Mouse (Mus musculus) myocyte (in vitro differentiated cells): ENCODE results near the gene Mapk10. TPM values are rescaled to one million over a fixed set of nuclear protein-coding genes. Genes with fewer than 3 reads are reported as not detected.

Experiments
- H3K27me3 ChIP-seq: one replicate; pipeline ENCODE4 v1.6.1; 2011; ENCODE audit not compliant: control insufficient read depth, insufficient read depth, insufficient read length
- H3K36me3 ChIP-seq: one replicate; pipeline ENCODE4 v1.6.1; 2011; ENCODE audit not compliant: control insufficient read depth, insufficient read depth
- H3K4me2 ChIP-seq: one replicate; pipeline ENCODE4 v1.6.1; 2011; ENCODE audit warnings: low read depth, control low read depth
- H3K4me3 ChIP-seq: one replicate; pipeline ENCODE4 v1.5.1; 2011; ENCODE audit warnings: mild to moderate bottlenecking, control low read depth, moderate library complexity
- H3K79me2 ChIP-seq: one replicate; pipeline ENCODE4 v1.6.1; 2011; ENCODE audit not compliant: control insufficient read depth, insufficient read depth
- H3ac ChIP-seq: one replicate; pipeline ENCODE4 v1.6.1; 2011; ENCODE audit not compliant: control insufficient read depth, insufficient read length
- CEBPB ChIP-seq: IDR thresholded peaks from 2 replicates; pipeline ENCODE4 v1.6.1; 2011; ENCODE audit warnings: mild to moderate bottlenecking, moderate library complexity; ENCODE audit not compliant: poor library complexity, insufficient read depth, severe bottlenecking
- E2F4 ChIP-seq: IDR thresholded peaks from one replicate; pipeline ENCODE4 v1.6.1; 2011; ENCODE audit warnings: mild to moderate bottlenecking, control low read depth, moderate library complexity; ENCODE audit not compliant: insufficient read depth
- MAX ChIP-seq: IDR thresholded peaks from one replicate; pipeline ENCODE4 v1.6.1; 2011; ENCODE audit warnings: low read depth, mild to moderate bottlenecking, control low read depth
- MYOD1 ChIP-seq, 3 experiments: IDR thresholded peaks; one replicate each; pipeline ENCODE4 v1.6.1; 2011; ENCODE audit warnings: control low read depth in 2 of 3, low read depth in 2 of 3, mild to moderate bottlenecking in 2 of 3, moderate library complexity in 1 of 3; ENCODE audit not compliant: insufficient read length in 2 of 3, control insufficient read depth in 1 of 3
- MYOG ChIP-seq, 3 experiments: IDR thresholded peaks; one replicate each; pipeline ENCODE4 v1.6.1; 2011; ENCODE audit warnings: control low read depth in 2 of 3, low read depth in 2 of 3, mild to moderate bottlenecking in 2 of 3; ENCODE audit not compliant: insufficient read length in 2 of 3, control insufficient read depth in 1 of 3, insufficient read depth in 1 of 3
- POLR2A ChIP-seq: IDR thresholded peaks from one replicate; pipeline ENCODE4 v1.6.1; 2011; ENCODE audit warnings: low read depth, mild to moderate bottlenecking, control low read depth, moderate library complexity; ENCODE audit not compliant: insufficient read length
- POLR2AphosphoS2 ChIP-seq: IDR thresholded peaks from one replicate; pipeline ENCODE4 v1.6.1; 2011; ENCODE audit warnings: low read depth, control low read depth; ENCODE audit not compliant: insufficient read length
- REST ChIP-seq: IDR thresholded peaks from one replicate; pipeline ENCODE4 v1.6.1; 2011; ENCODE audit warnings: mild to moderate bottlenecking, control low read depth, moderate library complexity; ENCODE audit not compliant: insufficient read depth, insufficient read length
- SRF ChIP-seq: IDR thresholded peaks from one replicate; pipeline ENCODE4 v1.6.1; 2011; ENCODE audit warnings: low read depth; ENCODE audit not compliant: control insufficient read depth, insufficient read length
- TCF12 ChIP-seq: IDR thresholded peaks from one replicate; pipeline ENCODE4 v1.6.1; 2011; ENCODE audit warnings: mild to moderate bottlenecking, control low read depth; ENCODE audit not compliant: poor library complexity, insufficient read depth, severe bottlenecking
- TCF3 ChIP-seq: IDR thresholded peaks from one replicate; pipeline ENCODE4 v1.6.1; 2011; ENCODE audit warnings: low read depth, control low read depth; ENCODE audit not compliant: insufficient read length
- USF1 ChIP-seq: IDR thresholded peaks from one replicate; pipeline ENCODE4 v1.6.1; 2011; ENCODE audit warnings: low read depth, mild to moderate bottlenecking, control low read depth, moderate library complexity
- polyA plus RNA-seq: library from polyadenylated mRNA; unstranded; fragments of >200 nt; fragmentation: generic; extraction: Trizol; gene quantifications from one replicate; pipeline ENCODE4 v1.2.1, GENCODE M21; 2012; ENCODE audit warnings: missing spikeins

Mapk10 gene
- polyA plus RNA-seq, 1 experiment = 0.05 TPM

DNA sequence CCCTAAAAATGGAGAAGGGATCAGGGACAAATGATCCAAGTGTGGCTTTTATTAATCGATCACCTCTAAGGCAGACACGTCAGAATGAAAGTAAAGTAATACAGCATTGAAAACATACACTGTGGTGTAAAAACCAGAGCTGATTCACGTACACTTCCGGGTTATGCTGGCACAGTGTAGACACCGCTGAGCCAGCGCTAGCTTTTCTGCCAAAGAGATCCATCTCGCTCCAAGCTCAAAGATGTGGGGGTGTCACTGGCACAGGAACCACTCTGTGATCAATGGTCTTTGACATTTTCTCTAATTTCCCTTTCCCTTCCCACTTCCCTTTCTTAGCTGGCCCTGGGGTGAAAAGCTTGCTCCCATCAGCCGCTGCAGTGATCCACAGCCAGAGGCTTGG is 189.7 kb downstream of the Mapk10 start:
- H3K79me2 ChIP-seq = no peaks in the 10 kb centered on the region
- no peaks in the 10 kb centered on the region for H3K36me3 ChIP-seq
- H3K27me3 ChIP-seq = no peaks in the 10 kb centered on the region
- H3K4me3 ChIP-seq = no peak overlapping the region
- H3ac ChIP-seq = no peak overlapping the region
- H3K4me2 ChIP-seq = no peak overlapping the region
- TF ChIP-seq MAX = no peak
- no peak for TF ChIP-seq SRF
- no peak for TF ChIP-seq TCF12
- TF ChIP-seq TCF3 = no peak
- no peak for TF ChIP-seq REST
- no peak for TF ChIP-seq CEBPB
- no peak for TF ChIP-seq MYOG (IDR thresholded peaks at IDR 0.05; ENCODE audit: control insufficient read depth in 1 of 3, insufficient read depth in 1 of 3, insufficient read length in 2 of 3, low read depth in 2 of 3)
- TF ChIP-seq POLR2A = no peak
- TF ChIP-seq USF1 = no peak

DNA sequence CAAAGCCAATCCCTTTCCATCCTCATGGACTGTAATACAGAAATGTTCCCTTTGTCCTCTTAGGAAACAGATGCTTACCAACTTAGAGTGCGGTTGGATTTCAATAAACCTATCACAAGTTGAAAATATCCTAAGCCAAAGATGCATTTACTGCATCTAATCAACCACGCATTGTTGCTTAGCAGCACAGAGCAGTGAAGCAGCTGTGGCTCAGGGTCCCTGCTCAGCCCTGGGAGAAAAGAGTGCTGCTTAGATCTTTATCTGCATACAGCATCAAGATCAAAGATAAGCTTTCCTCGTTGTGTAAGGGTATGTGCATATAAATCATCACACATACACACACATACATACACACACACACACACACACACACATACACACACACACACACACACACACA is 190.2 kb downstream of the Mapk10 start:
- no peak for TF ChIP-seq REST
- no peak for TF ChIP-seq MYOG (IDR thresholded peaks at IDR 0.05; ENCODE audit: control insufficient read depth in 1 of 3, insufficient read depth in 1 of 3, insufficient read length in 2 of 3, low read depth in 2 of 3)
- no peak for TF ChIP-seq POLR2A
- no peak for TF ChIP-seq MYOD1 (IDR thresholded peaks at IDR 0.05; ENCODE audit: control insufficient read depth in 1 of 3, insufficient read length in 2 of 3, low read depth in 2 of 3)
- Histone ChIP-seq H3K27me3 (no peaks in the 10 kb centered on the region), H3ac (no peak overlapping the region), H3K4me2 (no peak overlapping the region), H3K4me3 (no peak overlapping the region), H3K79me2 (no peaks in the 10 kb centered on the region), H3K36me3 (no peaks in the 10 kb centered on the region)

GRCm38 (mm10) chr5:103020127-103020526 is 191.0 kb downstream of the Mapk10 start:
- Histone ChIP-seq H3K4me2 (no peak overlapping the region), H3K4me3 (no peak overlapping the region), H3K27me3 (no peaks in the 10 kb centered on the region), H3ac (no peak overlapping the region), H3K79me2 (no peaks in the 10 kb centered on the region), H3K36me3 (no peaks in the 10 kb centered on the region)
- TF ChIP-seq USF1 = no peak

- no peak for TF ChIP-seq REST
- TF ChIP-seq TCF3 = no peak
- no peak for TF ChIP-seq E2F4
- no peak for TF ChIP-seq MAX
- no peak for TF ChIP-seq SRF
- TF ChIP-seq CEBPB = no peak
- Histone ChIP-seq H3K27me3 (no peaks in the 10 kb centered on the region), H3K4me2 (no peak overlapping the region), H3ac (no peak overlapping the region), H3K4me3 (no peak overlapping the region), H3K79me2 (no peaks in the 10 kb centered on the region), H3K36me3 (no peaks in the 10 kb centered on the region)
Measured at GRCm38 (mm10) chr5:103017637-103018036, 193.5 kb downstream of the Mapk10 start.

DNA sequence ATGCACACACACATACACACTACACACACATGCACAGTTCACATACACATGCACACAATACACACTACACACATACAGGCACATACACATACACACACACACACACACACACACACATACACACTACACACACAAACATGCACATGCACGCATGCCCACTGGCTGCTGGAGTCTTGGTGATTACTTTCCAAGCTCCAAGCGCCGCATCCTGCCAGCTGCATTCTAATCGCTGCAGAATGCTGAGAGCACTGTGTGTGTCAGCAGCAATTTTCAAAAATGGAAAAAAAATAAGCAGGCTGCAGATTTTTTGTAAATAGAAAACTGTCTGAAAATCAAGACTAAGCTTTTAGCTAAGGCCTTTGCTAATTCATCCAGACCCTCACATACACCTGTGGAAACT is 196.8 kb downstream of the Mapk10 start:
- Histone ChIP-seq H3K4me3 (no peak overlapping the region), H3K27me3 (no peaks in the 10 kb centered on the region), H3ac (no peak overlapping the region), H3K4me2 (no peak overlapping the region), H3K79me2 (no peaks in the 10 kb centered on the region), H3K36me3 (no peaks in the 10 kb centered on the region)
- TF ChIP-seq E2F4 = no peak
- no peak for TF ChIP-seq TCF3
- TF ChIP-seq MYOD1 (IDR thresholded peaks at IDR 0.05; ENCODE audit: control insufficient read depth in 1 of 3, insufficient read length in 2 of 3, low read depth in 2 of 3) = no peak
- TF ChIP-seq MYOG (IDR thresholded peaks at IDR 0.05; ENCODE audit: control insufficient read depth in 1 of 3, insufficient read depth in 1 of 3, insufficient read length in 2 of 3, low read depth in 2 of 3) = no peak
- TF ChIP-seq CEBPB = no peak
- no peak for TF ChIP-seq SRF
- TF ChIP-seq MAX = no peak
- no peak for TF ChIP-seq TCF12

DNA sequence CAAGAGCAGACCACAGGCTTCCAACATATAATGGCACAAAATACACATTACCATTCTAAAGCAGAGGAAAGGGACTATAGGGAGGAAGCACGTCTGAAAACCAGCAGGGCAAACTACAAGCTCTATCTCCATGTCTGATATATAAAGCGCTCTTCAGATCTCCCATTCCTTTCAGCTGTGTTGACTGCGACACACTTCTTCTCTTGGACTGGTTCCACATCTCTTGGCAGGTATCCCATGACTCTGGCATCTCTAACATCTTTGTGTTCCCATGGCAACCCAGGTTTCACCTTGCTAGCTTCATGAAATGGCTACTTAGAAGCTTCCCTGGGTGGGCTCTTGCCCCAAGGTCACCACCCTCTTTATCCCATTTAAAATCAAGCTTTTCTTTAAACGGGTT is 202.2 kb downstream of the Mapk10 start:
- no peaks in the 10 kb centered on the region for H3K36me3 ChIP-seq
- no peaks in the 10 kb centered on the region for H3K27me3 ChIP-seq
- no peak overlapping the region for H3ac ChIP-seq
- TF ChIP-seq TCF3 = no peak
- TF ChIP-seq USF1 = no peak
- no peak for TF ChIP-seq TCF12
- no peak for TF ChIP-seq SRF
- no peak for TF ChIP-seq MYOG (IDR thresholded peaks at IDR 0.05; ENCODE audit: control insufficient read depth in 1 of 3, insufficient read depth in 1 of 3, insufficient read length in 2 of 3, low read depth in 2 of 3)
- TF ChIP-seq CEBPB = no peak
- TF ChIP-seq MYOD1 (IDR thresholded peaks at IDR 0.05; ENCODE audit: control insufficient read depth in 1 of 3, insufficient read length in 2 of 3, low read depth in 2 of 3) = no peak
- TF ChIP-seq REST = no peak
- TF ChIP-seq POLR2A = no peak
- no peak for TF ChIP-seq E2F4
- TF ChIP-seq POLR2AphosphoS2 = no peak
- TF ChIP-seq MAX = no peak
- no peaks in the 10 kb centered on the region for H3K79me2 ChIP-seq
- no peak overlapping the region for H3K4me2 ChIP-seq
- H3K4me3 ChIP-seq = no peak overlapping the region
